Mouse (Mus musculus) erythroblast, embryonic 14.5 days (primary cell): ENCODE results near the gene Prkce. TPM values are rescaled to one million over a fixed set of nuclear protein-coding genes. Genes with fewer than 3 reads are reported as not detected.

Experiments
- H3K27me3 ChIP-seq: 2 replicates; pipeline ENCODE4 v1.6.1; 2012; ENCODE audit warnings: inconsistent platforms; ENCODE audit not compliant: control insufficient read depth
- H3K36me3 ChIP-seq: 2 replicates; pipeline ENCODE4 v1.6.1; 2012; ENCODE audit warnings: mild to moderate bottlenecking, inconsistent platforms; ENCODE audit not compliant: control insufficient read depth
- H3K4me1 ChIP-seq: 2 replicates; pipeline ENCODE4 v1.6.1; 2012; ENCODE audit warnings: inconsistent platforms; ENCODE audit not compliant: control insufficient read depth
- H3K4me3 ChIP-seq: replicated peaks from 2 replicates; pipeline ENCODE3; 2012; ENCODE audit warnings: moderate library complexity, mild to moderate bottlenecking, inconsistent platforms
- H3K9me3 ChIP-seq: 2 replicates; pipeline ENCODE4 v1.6.1; 2012; ENCODE audit warnings: low read length, inconsistent platforms, mixed read lengths; ENCODE audit not compliant: control insufficient read depth
- GATA1 ChIP-seq: IDR thresholded peaks from 2 replicates; pipeline ENCODE4 v1.6.1; 2012; ENCODE audit warnings: low read length, inconsistent platforms, mixed read lengths
- TAL1 ChIP-seq: IDR thresholded peaks from 3 replicates; pipeline ENCODE4 v1.6.1; 2012; ENCODE audit warnings: low read length, inconsistent platforms, mixed read lengths
- polyA plus RNA-seq: library from polyadenylated mRNA; stranded (reverse); fragments of >175 nt; gene quantifications from 2 replicates; pipeline ENCODE4 v1.2.3, GENCODE M21; 2012

Gene Prkce
- polyA plus RNA-seq, 1 experiment: 0.04 TPM

- no peaks in the 10 kb centered on the region for H3K27me3 ChIP-seq
- TF ChIP-seq TAL1: no peak
- TF ChIP-seq GATA1: no peak
- H3K4me1 ChIP-seq: no peaks in the 10 kb centered on the region
- no peaks in the 10 kb centered on the region for H3K36me3 ChIP-seq
- no peaks in the 10 kb centered on the region for H3K9me3 ChIP-seq
- H3K4me3 ChIP-seq: no peak overlapping the region
Measured at GRCm38 (mm10) chr17:86514974-86515620, 347.5 kb downstream of the Prkce start.

GRCm38 (mm10) chr17:86516630-86517029 lies 349.0 kb downstream of the Prkce start:
- Histone ChIP-seq H3K4me3 (no peak overlapping the region), H3K4me1 (no peaks in the 10 kb centered on the region)
- TF ChIP-seq GATA1 (no peak), TAL1 (no peak)

GRCm38 (mm10) chr17:86518604-86519003 lies 351.0 kb downstream of the Prkce start:
- no peaks in the 10 kb centered on the region for H3K36me3 ChIP-seq
- no peaks in the 10 kb centered on the region for H3K27me3 ChIP-seq
- TF ChIP-seq GATA1 (no peak), TAL1 (no peak)
- H3K9me3 ChIP-seq: no peaks in the 10 kb centered on the region
- H3K4me1 ChIP-seq: no peaks in the 10 kb centered on the region
- no peak overlapping the region for H3K4me3 ChIP-seq

More at GRCm38 (mm10) chr17:86516630-86517029, 349.0 kb downstream of the Prkce start:
- Histone ChIP-seq H3K27me3 (no peaks in the 10 kb centered on the region), H3K36me3 (no peaks in the 10 kb centered on the region), H3K9me3 (no peaks in the 10 kb centered on the region)

- no peaks in the 10 kb centered on the region for H3K9me3 ChIP-seq
- no peaks in the 10 kb centered on the region for H3K36me3 ChIP-seq
- no peaks in the 10 kb centered on the region for H3K4me1 ChIP-seq
- no peak for TF ChIP-seq GATA1
- no peak for TF ChIP-seq TAL1
- no peak overlapping the region for H3K4me3 ChIP-seq
- no peaks in the 10 kb centered on the region for H3K27me3 ChIP-seq
Measured at GRCm38 (mm10) chr17:86521252-86521651, 353.7 kb downstream of the Prkce start.

- no peak for TF ChIP-seq TAL1
- no peak for TF ChIP-seq GATA1
- no peaks in the 10 kb centered on the region for H3K9me3 ChIP-seq
- no peaks in the 10 kb centered on the region for H3K4me1 ChIP-seq
- H3K4me3 ChIP-seq: no peak overlapping the region
- no peaks in the 10 kb centered on the region for H3K27me3 ChIP-seq
- H3K36me3 ChIP-seq: no peaks in the 10 kb centered on the region
Measured at GRCm38 (mm10) chr17:86522649-86523048, 355.1 kb downstream of the Prkce start.

- no peaks in the 10 kb centered on the region for H3K27me3 ChIP-seq
- H3K9me3 ChIP-seq: no peaks in the 10 kb centered on the region
- TF ChIP-seq TAL1: no peak
- TF ChIP-seq GATA1: no peak
- H3K4me1 ChIP-seq: no peaks in the 10 kb centered on the region
- no peak overlapping the region for H3K4me3 ChIP-seq
- H3K36me3 ChIP-seq: no peaks in the 10 kb centered on the region
Measured at GRCm38 (mm10) chr17:86523374-86523773, 355.8 kb downstream of the Prkce start.

GRCm38 (mm10) chr17:86523843-86524242 lies 356.3 kb downstream of the Prkce start:
- Histone ChIP-seq H3K9me3 (no peaks in the 10 kb centered on the region), H3K4me1 (no peaks in the 10 kb centered on the region), H3K27me3 (no peaks in the 10 kb centered on the region), H3K4me3 (no peak overlapping the region), H3K36me3 (no peaks in the 10 kb centered on the region)
- TF ChIP-seq GATA1: no peak
- TF ChIP-seq TAL1: no peak

GRCm38 (mm10) chr17:86525075-86525474 lies 357.5 kb downstream of the Prkce start:
- Histone ChIP-seq H3K9me3 (no peaks in the 10 kb centered on the region), H3K4me1 (no peaks in the 10 kb centered on the region), H3K36me3 (no peaks in the 10 kb centered on the region), H3K27me3 (no peaks in the 10 kb centered on the region), H3K4me3 (no peak overlapping the region)
- TF ChIP-seq GATA1 (no peak), TAL1 (no peak)

- TF ChIP-seq GATA1 (no peak), TAL1 (no peak)
- Histone ChIP-seq H3K4me1 (no peaks in the 10 kb centered on the region), H3K27me3 (no peaks in the 10 kb centered on the region), H3K4me3 (no peak overlapping the region), H3K36me3 (no peaks in the 10 kb centered on the region), H3K9me3 (no peaks in the 10 kb centered on the region)
Measured at GRCm38 (mm10) chr17:86526016-86526415, 358.4 kb downstream of the Prkce start.

GRCm38 (mm10) chr17:86527298-86527697 lies 359.7 kb downstream of the Prkce start:
- no peak for TF ChIP-seq GATA1
- no peak for TF ChIP-seq TAL1
- no peaks in the 10 kb centered on the region for H3K27me3 ChIP-seq
- no peaks in the 10 kb centered on the region for H3K9me3 ChIP-seq
- no peaks in the 10 kb centered on the region for H3K4me1 ChIP-seq
- H3K36me3 ChIP-seq: no peaks in the 10 kb centered on the region
- no peak overlapping the region for H3K4me3 ChIP-seq
